Mouse (Mus musculus) gastrocnemius, postnatal 36 days (tissue): ENCODE data around the gene E130308A19Rik. TPM values are rescaled to one million over a fixed set of nuclear protein-coding genes. Genes with fewer than 3 reads are reported as not detected.

ENCODE experiments used
- DNase-seq, 2 experiments: peaks; one replicate each; pipeline ENCODE4 v3.0.0; 2022
- intact Hi-C: fragments of 180-260 bp; cut with DNase I; formaldehyde crosslinking; loops from one replicate; pipeline ENCODE4 v1.15.1; 2025
- total RNA-seq, 2 experiments: library from RNA; stranded (reverse); gene quantifications; 2 replicates each; pipeline ENCODE4 v1.2.3; 2021

The E130308A19Rik gene
- total RNA-seq, 2 experiments from 2014 or later: 3.1 to 4.5 TPM

GRCm38 (mm10) chr4:59674929-59675679 is 49.1 kb downstream of the E130308A19Rik start:
- intact Hi-C loops: no loop called here
- DNase-seq: no peak

DNA sequence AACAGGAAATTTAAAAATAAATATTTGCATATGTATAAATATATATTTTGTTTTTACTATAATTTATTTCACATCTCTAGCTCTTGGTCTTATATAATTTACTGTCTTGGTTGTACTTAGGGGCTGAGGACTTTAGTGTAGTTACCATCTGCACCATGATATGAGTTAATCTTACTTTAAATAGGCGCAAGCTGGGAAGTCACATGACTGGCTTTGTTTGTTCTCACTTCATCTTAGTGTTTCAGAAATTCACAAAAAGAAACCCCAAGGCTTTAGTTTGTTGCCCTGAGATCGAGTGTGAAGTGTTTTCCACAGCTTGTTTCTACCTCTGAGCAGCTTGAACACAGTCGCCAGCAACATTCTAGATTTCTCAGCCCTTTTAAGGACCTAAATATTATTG is 49.7 kb downstream of the E130308A19Rik start:
- DNase-seq: no peak

GRCm38 (mm10) chr4:59681383-59681782 is 55.4 kb downstream of the E130308A19Rik start:
- no peak for DNase-seq
- intact Hi-C loops: no loop called here

More for the DNA sequence above, 49.7 kb downstream of the E130308A19Rik start:
- intact Hi-C loops: no loop called here

DNA sequence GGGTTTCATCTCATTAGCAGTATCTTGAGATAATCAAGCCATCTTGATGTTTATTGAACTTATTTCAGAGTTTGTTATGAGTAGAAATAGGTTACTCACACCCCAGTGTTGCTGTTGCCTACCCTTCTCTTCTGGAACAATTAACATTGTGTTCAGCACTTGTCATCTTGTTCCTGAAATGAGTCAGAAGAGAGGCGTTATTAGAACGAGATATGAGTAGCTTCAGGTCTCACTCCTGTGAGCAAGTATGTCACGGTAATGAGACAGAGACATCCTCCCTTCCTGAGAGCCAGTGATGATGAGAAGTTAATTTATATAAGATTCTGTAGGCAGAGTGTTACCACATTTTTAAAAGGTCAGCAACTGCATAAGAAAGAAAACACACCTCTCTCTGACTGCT is 56.5 kb downstream of the E130308A19Rik start:
- no peak for DNase-seq
- intact Hi-C loops: no loop called here

DNA sequence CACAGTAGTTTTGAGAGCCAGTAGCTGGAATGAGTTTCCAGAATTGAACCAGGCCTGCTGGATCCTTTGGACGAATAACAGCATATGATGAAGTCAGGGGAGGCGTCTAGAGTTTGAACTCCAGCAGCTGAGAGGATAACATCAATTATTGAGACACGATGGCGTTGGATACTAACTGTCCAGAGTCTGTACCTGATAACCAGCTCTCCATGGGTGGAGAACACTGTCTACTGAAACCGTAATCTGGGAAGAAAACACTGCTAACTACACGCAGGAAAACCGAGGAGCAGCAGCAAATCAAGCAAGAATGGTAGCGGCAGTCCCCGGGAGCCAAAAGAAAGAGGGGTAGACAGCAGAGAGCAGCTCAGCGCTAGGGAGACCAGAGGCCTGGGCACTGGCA is 56.9 kb downstream of the E130308A19Rik start:
- DNase-seq: no peak
- intact Hi-C loops: no loop called here

GRCm38 (mm10) chr4:59684306-59684705 is 58.3 kb downstream of the E130308A19Rik start:
- intact Hi-C loops: no loop called here
- no peak for DNase-seq

DNA sequence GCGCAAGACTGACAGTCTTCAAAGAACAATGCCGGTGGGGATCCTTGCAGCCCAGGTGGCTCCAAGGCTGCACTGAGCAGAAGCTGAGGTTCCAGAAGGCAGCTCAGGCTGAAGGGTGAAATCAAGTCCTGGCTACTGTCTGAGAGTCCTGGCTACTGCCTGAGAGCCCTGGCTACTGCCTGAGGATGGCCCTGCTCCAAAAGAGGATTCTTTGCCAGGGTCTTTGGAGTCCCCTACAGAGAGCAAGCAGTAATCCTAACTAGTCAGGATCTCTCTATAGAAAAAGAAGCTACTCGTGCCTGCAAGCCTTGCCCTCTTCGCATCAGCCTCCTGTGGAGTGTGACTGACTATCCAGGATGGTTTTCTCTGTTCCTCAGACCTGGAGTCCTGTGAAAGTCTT is 60.7 kb downstream of the E130308A19Rik start:
- intact Hi-C loops: no loop called here
- DNase-seq: no peak

DNA sequence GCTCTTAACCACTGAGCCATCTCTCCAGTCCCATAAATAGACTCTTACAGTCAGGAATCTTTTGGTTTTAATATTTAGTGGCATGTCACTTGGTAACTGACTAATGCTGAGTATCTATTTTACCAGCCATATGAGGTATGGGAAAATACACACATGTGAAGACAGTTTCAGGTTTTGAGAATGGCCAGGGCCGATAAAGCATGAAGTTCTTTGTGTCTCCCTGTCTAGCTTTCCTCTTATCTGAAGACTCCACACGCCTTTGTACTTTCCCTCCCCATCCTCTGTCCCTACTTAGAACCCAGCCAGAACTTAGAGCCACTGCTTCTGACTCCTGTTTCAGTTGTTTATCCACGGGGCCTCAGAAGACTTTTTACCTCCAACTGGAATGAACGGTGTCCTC is 63.0 kb downstream of the E130308A19Rik start:
- DNase-seq: no peak
- intact Hi-C loops: no loop called here

GRCm38 (mm10) chr4:59690145-59690544 is 64.1 kb downstream of the E130308A19Rik start:
- DNase-seq: no peak

GRCm38 (mm10) chr4:59696846-59697245 is 70.8 kb downstream of the E130308A19Rik start:
- DNase-seq: no peak
- intact Hi-C loops: no loop called here

More at GRCm38 (mm10) chr4:59690145-59690544, 64.1 kb downstream of the E130308A19Rik start:
- intact Hi-C loops: no loop called here

GRCm38 (mm10) chr4:59697869-59698268 is 71.9 kb downstream of the E130308A19Rik start:
- intact Hi-C loops: no loop called here
- DNase-seq: no peak

GRCm38 (mm10) chr4:59699014-59699792 is 73.2 kb downstream of the E130308A19Rik start:
- intact Hi-C loops: no loop called here
- no peak for DNase-seq

GRCm38 (mm10) chr4:59709321-59709720 is 83.3 kb downstream of the E130308A19Rik start:
- intact Hi-C loops: no loop called here

GRCm38 (mm10) chr4:59710736-59711389 is 84.9 kb downstream of the E130308A19Rik start:
- DNase-seq: no peak
- intact Hi-C loops: no loop called here

More at GRCm38 (mm10) chr4:59709321-59709720, 83.3 kb downstream of the E130308A19Rik start:
- no peak for DNase-seq

DNA sequence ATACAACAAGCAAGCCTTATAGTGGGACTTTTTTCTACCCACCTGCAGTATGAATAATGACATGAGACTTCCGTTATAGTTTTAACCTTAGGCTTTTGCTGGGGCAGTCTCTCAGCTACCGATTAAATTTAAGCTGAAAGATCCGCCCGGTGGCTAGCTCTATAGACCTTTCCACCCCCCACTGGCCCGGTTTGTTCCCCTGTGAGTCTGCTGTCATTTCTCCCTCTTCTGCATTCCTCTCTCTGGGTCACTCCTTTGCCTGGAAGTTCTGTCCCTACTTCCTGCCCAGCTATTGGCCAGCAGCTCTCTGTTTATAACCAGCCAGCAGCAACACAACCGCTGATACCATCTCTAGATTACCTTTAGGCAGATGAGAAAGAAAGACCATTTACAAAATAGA is 86.4 kb downstream of the E130308A19Rik start:
- intact Hi-C loops: no loop called here
- DNase-seq: no peak

- DNase-seq: no peak
- intact Hi-C loops: no loop called here
These were observed 86.9 kb downstream of the E130308A19Rik start for GRCm38 (mm10) chr4:59712955-59713354.

- intact Hi-C loops: no loop called here
- DNase-seq: no peak
These were observed 88.5 kb downstream of the E130308A19Rik start for GRCm38 (mm10) chr4:59714472-59714871.

DNA sequence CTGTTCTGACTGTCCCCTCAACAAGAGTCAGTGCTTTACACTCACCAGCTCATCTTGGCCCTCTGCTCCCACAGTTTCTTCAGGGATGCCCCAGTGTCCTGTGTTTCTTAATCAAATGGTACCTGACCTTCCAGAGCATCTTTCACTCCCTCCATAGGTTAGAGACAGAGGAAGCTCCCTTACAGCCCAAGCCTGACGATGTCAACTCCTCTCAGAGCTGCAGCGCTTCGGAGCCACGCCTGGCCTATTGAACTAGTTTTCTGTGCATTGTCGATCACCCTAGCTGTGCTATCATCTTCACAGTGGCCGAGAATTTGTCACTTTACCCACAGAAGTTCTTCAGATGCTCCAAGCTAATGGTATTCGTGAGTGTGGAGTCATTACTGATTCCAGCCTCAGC is 88.9 kb downstream of the E130308A19Rik start:
- intact Hi-C loops: no loop called here
- no peak for DNase-seq

GRCm38 (mm10) chr4:59715531-59715930 is 89.5 kb downstream of the E130308A19Rik start:
- no peak for DNase-seq
- intact Hi-C loops: no loop called here

GRCm38 (mm10) chr4:59717349-59717748 is 91.3 kb downstream of the E130308A19Rik start:
- intact Hi-C loops: no loop called here
- DNase-seq: no peak

DNA sequence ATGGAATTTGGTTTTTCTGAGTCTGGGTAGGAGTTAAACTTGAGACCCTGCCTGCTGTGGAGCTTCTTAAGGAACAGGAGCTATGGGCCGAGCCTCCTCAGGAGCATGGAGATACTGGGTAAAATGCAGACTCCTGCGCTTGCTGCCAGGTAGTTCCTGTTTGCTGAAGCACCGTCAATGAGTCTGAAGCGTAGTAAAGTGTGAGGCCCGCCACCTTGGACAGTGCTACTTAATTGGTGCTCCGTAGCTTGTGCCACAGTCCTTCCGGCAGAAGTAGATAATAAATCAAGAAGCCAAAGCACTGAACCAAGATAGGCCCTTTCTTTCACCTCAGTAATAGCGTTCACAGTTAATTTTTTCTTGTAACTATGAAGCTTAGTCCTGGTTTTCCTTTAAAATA is 92.5 kb downstream of the E130308A19Rik start:
- intact Hi-C loops: no loop called here
- no peak for DNase-seq
